Mouse (Mus musculus) layer of hippocampus, adult 8-10 months (tissue): ENCODE results near the gene Nog. TPM values are rescaled to one million over a fixed set of nuclear protein-coding genes. Genes with fewer than 3 reads are reported as not detected.
A peak's percentile ranks its signal among the peaks of the same experiment; 100 is the strongest.

ENCODE experiments used
- DNase-seq, 2 experiments: peaks; one replicate each; pipeline ENCODE4 v3.0.0; 2022; ENCODE audit warnings: low spot score in 2 of 2
- total RNA-seq, 4 experiments: library from RNA; stranded (reverse); gene quantifications; 2 replicates each; pipeline ENCODE4 v1.2.4; 2022

Gene Nog
- total RNA-seq: 1 to 10 TPM; 6.9 to 8.8 (median 8.4) TPM

DNA sequence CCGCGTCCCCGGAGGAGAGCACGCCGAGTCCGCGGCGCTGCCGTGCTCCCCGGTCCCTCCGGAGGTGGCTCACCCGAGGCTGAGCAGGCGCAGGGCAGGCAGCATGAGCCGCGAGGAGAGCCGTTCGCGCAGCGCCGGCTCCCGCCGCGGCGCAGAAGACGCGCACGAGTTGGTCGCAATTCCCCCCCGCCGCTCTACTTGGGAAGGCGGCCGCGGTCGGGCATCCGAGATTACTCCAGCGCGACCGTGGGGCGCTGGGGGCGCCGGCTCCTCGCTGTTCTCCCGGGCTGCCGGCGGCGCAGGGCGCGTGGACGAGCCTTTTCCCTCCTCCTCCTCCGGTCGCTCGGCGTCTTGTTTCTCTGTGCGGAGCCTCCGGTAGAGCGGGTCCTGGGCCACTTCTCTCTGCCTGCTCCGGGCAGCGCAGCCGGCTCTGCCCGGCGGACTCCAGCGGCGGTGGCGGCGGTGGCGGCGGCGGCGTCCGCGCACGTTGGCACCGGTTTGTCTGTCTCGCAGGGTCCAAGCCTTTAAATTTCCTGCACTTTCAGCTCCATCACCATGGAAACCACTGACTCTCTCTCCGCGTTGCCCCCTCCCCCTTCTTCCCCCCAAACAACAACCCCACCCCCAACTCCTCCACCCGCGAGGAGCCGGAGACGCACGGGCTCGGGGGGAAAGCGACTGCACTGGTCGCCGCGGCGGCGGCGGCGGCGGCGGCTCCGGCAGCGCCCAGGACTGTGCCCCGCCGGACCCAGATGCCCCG lies at the start of gene Nog:
Gene Nog (minus strand): TSS at position 277 of the 760 bp plus-strand sequence.
- DNase-seq: peak; percentile 20 to 45

DNA sequence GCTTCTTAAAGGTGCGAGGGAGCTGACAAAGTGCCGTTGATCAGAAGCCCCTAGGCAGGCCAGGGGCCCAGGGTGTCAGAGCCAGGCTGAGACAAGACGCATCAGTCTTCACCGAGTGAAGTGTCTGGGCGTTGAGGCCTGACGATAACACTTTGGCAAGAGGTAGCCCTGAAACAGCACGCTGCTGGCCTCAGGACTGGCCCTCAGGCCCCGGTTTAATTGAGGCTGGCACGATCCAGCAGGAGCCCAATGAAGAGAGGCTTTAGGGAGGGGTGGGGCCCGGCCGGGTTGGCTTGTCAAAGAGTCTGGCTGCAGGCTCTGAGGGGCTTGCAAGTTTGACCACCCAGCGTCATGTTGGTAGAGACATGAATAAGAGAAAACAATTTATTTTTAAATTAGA lies 38.1 kb upstream of the Nog start:
- DNase-seq: no peak

DNA sequence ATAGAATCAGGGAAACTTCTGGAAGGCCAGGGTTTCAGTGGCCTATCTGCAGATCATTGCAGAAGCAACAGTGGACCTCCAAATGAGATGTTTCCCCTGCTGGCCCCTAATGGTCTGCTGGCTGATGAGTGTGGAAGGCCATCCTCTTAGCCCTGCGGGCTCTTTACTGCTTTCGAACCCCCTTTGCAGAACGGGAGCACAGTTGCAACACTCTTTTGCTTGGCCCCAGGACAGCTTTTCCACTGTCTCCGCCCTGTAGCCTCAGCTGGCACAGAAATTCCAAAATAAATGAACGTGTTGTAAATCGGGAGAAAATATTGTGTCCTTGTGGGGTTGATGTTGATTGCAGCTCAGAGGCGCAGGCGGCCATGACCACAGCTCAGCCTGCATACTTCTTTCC lies 37.7 kb upstream of the Nog start:
- DNase-seq: no peak

DNA sequence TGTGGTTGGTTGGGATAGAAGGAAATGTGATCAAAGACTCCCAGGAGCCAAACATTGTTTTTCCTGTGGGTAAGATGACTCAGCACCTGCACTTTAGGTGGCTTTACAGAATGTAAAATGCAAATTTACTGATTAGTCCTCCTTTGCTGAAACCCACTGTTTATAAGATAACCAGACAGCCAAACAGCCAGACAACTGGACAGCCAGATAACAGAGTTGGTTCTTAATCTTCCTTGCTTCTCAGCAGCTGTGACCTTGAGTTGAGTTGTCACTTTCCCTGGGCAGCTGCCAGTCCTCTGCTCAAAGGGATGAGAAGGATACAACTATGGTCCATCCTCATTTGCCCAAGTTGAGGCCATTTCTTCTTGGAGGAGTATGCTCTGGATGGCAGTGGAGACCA lies 35.8 kb upstream of the Nog start:
- DNase-seq: no peak

DNA sequence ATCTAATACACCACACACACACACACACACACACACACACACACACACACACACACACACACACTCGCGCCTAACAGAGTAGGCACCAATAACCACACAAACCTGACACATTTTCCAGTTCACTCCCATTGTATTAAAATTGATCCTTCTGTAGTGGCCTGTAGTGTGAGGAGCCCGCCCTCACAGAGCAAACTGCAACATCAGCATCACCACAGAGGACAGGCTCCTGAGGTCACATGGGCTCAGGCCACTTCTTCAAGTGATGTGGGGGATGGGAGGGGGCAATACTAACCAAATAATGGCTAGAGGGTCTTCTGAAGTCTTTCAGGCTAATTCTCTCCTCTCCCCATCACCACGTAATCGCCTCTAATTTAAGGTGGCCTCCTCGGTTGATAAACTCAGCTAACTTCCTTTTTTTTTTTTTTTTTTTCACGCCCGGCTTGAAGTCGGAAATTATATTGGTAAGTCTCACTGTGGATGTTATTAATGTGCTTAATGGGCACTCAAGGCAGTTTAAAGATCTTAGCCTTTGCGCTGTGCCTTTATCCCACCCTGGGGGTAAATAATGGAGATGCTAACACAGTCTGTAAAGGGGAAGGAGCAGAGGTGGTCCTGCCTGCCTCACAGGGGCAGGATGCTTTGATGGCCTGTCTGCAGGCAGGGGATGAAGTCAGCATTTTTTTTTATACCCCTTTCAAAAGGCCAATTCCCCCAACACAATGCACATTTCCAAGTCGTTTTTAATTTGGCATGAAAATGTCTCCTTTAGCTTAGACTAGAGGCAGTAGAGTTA lies 25.2 kb upstream of the Nog start:
- no peak for DNase-seq

DNA sequence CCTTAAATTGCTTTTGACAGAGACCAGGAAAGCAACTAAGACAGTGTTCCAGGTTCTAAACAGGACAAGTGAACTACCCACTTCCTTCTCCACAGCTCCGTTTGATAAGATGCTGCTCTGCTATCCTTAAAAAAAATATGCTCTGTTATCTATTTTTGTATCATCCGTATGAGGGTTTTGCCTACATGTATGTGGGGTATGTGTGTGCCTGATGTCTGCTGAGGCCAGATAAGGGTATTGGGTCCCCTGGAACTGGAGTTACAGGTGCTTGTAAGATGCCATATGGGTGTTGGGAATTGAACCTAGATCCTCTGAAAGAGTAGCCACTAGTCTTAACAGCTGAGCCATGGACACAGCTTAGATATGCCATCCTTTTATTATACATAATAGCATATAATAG lies 19.6 kb upstream of the Nog start:
- DNase-seq: no peak

DNA sequence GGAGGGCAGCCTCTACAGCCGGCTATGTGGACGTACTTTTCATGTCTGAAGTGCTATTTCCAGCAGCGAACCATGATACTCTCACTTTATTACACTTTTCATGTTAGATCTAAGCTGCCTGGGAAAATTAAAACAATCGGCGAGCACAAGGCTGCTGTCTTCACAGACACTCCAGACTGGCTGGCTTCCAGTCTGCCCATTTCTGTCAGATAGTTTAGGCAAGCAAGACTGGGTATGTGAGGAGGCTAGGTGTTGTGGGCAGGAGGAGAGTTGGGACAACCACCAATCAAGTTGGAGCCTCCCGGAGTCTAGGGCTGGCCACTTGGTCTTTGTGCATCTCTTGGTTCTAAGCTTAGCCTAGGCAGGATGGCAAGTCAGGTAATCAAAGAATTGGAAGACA lies 17.5 kb upstream of the Nog start:
- no peak for DNase-seq

DNA sequence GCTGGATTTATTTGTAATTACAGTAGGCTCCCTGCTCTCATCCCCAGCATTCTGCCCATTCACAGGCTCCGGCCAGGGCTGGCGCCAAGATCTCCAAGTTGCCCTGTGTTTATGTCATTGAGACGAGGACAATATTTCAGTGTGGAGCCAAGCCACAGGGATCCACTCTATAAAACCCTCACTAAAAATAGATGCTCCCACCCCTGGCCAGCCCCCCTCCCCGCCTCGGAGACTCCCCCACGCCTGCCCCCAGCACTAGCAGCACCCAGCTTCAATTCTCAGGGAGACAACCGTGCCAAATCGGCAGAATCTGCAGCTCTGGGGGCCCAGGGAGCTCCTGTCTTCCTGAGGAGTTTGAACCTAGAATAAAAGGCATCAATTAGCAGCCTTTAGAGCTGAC lies 16.2 kb upstream of the Nog start:
- no peak for DNase-seq

DNA sequence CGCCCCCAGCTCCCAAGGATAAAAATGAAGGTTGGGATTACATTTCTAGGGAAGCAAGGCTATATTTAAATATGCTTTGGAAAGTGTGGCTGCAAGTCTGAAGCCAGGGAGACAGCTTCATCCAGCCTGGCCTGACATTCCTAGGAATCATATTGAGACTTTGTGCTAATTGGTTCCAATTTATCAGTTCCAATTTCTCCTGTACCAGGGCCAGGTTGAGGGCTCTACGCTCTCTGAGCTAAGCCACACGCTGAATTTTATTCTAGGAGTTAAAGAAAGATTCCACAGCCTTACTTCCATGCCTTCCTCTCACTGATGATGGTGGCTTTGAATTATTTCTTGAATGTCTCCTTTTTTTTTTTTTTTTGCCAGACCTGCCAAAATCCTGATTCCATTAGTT lies 15.6 kb upstream of the Nog start:
- no peak for DNase-seq

DNA sequence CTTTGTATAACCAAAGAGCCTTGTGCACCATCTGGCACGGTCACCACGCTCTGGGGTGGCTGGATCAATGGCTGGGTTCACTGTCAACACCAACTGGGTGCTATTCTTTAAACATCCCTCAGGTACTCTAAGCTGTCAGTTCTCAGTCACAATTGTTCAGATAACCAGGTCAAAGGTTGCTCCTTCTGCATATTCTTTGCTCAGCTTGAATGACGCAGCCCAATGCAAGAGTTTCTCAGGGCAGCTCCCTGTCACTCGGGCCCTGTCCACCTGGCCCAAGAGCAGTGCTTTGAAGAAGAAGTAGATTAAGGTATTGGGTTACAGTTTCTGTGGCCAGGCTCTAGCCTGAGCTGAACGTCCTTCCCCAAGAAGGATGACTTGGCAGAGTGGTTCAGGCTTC lies 12.2 kb upstream of the Nog start:
- DNase-seq: no peak

DNA sequence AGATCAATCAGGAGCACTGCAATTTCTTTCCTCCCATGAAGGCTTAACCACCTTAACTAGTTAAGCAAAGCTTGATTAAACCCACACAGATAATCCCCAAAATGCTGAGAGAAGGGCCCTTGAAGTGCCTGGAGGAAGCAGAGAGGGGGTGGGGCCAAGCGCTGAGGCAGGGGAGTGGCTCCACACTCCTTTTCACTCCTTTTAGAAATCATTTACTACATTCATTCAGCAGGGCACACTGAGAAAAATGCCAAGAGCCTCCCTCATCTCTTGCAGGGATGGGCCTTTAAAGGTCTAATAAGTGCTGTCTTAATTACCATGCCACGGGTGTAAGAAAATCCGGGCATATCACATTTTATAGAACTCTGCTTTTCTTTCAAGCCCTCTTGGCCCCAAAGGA lies 10.2 kb upstream of the Nog start:
- DNase-seq: no peak

DNA sequence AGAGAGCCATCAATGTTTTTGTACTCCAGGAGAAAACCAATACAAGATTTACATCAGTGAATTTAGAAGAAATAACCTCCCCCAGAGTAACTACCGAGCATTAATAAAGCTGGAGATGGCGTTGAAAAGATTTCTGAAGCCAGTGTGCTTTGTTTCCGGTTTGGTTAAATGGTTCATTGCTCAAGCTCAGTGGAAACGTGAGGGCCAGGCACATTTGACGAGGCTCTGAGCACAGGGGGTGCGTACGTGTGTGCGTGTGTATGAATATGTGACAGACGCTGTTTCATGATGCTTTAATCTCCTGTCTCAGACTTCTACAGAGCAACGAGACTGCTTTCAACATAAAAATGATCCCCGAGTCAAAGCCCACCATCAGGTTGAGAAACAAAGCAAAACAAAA lies 8.1 kb upstream of the Nog start:
- no peak for DNase-seq

DNA sequence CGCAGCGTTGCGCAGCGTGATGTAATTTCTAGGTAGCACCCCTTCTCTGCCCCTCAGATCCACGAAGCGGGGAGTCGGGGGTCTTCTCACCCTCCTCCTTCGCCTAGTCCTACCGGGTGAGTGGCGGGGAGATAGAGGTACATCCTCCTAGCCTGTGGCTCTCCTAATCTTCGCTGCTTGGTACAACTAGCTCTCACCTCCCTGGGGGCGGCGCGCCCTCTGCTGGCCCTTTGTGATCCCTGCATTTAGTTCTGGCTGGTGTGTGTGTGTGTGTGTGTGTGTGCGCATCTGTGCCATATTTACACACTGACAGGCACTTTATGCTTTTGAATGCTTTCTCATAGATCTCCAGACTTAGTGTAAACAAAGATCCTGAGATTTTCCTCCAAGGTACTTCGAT lies 1.3 kb upstream of the Nog start:
- DNase-seq: peak; percentile 84 to 85

DNA sequence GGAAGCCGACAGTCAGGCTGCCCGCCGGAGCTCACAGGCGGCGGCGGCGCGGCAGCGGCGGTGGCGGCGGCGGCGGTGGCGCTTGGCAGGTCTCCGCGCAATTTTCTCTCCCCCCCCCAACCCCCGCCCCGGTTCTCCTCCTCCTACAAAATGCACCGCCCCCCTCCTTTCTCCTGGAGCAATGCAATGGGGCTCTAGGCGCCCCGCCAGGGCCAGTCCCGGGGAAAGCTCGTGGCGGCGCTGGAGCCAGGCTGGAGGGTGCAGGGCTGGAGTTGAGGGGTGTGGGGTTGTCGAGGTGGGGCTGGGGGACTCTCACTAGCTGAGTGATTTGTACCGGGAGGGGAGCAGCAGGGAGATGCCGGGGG lies 666 bp upstream of the Nog start:
- DNase-seq: peak; percentile 49 to 71

DNA sequence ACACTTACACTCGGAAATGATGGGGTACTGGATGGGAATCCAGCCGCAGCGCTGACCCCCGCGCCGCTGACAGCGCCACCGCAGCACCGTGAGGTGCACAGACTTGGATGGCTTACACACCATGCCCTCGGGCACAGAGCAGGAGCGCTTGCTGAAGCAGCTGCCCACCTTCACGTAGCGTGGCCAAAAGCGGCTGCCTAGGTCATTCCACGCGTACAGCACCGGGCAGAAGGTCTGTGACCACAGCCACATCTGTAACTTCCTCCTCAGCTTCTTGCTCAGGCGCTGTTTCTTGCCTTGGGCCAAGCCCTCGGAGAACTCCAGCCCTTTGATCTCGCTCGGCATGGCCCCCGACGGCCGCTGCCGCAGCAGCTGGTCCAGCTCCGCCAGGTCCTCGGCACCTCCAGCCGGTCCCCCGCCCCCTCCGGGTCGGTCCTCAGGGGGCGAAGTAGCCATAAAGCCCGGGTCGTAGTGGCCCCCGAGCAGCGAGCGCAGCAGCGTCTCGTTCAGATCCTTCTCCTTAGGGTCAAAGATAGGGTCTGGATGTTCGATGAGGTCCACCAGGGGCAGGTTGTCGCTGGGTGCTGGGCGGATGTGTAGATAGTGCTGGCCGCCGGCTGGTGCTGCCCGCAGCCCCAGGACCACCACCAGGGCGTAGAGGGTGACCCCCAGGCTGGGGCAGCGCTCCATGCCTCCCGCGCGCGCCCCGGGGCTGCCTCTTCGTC lies 639 bp downstream of the Nog start:
- peak in 1 of 2 experiments; percentile 9 for DNase-seq

DNA sequence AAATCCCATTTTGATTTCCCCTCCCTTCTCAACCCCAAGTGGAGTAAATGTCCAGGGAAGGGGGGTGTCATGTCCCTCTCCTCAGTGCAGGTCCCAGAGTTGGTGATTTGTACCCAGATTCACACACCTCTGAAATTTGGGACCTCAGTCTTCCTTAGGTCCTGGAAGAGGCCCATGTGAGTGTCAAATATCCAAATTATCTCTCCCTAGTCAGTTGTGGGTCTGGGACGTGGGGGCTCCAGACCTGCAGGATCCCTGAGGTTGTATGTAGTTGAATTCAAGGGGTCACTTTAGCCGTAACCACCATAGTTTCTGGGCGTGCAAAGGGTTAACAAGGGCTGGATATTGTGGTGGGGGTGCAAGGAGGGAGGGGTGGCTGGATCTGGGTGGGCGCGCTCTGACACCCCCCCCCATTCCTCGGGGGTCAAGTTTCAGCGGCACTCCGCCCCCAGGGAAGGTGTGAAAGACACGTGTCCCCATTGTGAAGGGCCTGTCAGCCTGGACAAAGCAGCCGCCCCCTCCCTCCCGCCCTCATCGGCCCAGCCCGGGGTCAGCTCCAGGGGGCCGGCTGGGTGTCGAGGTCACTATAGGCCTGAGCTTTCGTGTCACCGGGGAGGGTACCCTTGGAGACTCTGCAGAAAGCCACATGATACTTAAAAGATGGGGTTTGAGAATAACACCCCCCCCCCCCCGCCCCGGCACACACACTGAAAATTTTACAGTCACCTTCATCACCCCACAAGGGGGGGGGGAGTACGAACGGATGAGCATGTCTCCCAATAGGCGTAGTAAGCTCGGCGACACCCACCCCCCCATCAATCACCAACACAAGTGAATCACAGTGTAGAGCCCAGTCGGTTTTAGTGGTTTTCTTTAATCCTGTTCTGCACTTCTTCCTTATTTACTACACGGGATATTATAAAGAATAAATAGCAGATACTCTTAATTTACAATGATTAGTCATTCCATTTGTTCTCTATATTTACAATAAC lies 2.1 kb downstream of the Nog start:
- no peak for DNase-seq

DNA sequence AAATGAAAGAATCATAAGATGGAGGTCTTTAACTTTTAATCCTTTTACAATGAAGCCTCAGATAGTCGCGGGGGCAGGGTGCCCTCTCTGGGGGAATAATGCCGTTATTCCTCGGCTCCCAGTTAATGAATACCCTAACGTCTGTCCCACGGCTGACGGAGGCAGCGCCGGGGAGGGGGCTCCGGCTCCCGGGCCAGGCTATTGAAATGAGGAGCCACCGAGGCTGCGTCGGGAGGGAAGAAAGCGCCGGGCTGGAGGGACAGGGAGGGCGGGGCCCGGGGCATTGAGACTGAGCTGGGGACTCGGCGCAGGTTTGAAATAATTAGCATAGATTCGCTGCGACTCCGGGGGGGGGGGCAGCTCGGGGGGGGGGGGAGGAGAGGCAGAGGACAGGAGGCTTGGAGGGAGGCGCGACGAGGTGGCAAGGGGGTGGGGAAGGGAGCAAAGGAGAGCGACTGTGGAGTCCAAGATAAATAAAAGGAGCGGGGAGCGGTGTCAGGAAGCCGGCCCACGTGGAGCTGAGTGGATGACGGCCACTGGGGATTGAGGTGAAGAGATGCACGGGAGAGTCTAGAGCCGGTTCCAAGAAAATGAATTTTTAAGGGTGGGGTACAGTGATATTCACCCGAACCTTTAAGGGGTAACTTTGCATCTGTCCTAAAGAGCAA lies 2.9 kb downstream of the Nog start:
- no peak for DNase-seq

DNA sequence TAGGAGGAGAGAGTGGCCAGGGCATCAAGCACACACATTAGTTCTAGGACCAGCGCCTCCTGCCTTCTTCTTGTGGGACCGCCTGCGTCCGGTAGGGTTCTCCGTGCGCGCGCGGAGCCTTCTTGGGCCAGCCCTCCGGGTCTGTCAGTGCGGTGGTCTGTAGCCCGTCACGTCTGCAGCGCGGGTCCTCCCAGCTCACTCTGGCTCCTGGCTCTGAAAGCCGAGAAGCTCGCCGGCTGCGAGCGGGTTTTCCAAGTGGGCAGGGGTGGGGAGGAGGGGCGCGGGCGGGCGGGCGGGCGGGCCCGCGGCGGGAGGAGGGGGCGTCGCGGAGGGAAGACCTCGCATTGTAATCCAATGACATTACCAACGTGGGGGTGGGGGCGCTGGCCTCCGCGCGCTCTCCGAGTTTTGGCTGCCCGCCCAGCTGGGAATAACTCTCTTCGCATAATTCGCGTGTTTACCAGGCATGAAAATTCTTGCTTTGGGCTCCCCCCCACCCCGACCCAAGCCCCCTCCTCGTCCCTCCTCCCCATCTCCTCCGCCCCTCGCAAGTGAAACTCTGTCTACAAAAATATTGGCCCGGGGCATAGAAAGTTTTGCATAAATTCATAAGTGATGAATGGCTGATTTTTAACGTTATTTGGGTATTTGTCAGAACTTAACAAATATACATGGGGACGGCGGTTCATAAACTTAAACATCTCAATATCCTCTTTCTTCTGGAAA lies 3.7 kb downstream of the Nog start:
- no peak for DNase-seq

DNA sequence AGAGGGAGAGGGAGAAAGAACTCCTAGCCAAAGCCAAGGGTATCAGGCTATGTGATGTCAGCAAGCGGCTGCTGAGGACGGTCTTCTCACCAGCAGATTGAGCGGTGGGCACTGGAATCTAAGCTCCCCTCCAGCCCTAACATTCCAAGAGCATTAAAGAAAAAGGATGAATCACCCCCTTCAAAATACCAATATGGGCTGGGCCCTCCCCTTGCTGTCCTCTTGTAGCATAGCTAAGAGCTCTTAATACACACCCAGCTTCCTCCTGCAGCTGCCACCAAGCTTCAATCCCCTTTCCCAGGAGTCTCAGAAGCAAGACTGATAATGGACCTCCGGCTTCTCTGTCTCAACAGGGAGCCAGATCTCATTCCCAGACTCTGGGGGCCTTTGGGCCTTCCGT lies 4.6 kb downstream of the Nog start:
- no peak for DNase-seq

DNA sequence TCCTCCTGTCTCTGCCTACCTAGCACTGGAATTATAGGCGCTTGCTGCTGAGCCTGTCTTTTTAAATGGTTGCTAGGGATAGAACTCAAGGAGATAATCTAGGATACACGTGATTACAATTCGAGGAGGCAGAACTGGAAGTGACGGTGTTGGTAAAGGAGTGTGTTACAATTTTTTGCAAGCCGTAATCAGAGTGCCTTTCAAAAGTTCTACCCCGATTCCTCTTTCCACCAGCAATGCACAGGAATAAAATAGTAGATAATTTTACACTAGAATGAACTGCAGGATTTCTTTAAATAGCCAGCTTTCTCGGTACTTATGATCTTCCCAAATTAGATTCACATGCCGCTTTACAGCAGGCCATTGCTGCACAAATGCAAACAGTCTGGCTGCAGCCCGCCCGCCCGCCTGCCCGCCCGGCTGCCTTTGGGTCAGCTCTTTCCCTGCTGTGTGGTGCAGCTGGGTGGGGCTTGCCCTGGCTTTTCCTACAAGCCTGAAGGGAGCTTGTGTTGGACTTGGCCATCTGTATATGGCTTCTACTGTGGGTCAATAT lies 32.2 kb downstream of the Nog start:
- no peak for DNase-seq
